Mouse (Mus musculus): ENCODE data around the gene AU040320. TPM values are rescaled to one million over a fixed set of nuclear protein-coding genes. Genes with fewer than 3 reads are reported as not detected.
A peak's percentile ranks its signal among the peaks of the same experiment; 100 is the strongest.

The AU040320 gene
- polyA plus RNA-seq, 1 experiment from 2014 or later, result 24.1 TPM

DNA sequence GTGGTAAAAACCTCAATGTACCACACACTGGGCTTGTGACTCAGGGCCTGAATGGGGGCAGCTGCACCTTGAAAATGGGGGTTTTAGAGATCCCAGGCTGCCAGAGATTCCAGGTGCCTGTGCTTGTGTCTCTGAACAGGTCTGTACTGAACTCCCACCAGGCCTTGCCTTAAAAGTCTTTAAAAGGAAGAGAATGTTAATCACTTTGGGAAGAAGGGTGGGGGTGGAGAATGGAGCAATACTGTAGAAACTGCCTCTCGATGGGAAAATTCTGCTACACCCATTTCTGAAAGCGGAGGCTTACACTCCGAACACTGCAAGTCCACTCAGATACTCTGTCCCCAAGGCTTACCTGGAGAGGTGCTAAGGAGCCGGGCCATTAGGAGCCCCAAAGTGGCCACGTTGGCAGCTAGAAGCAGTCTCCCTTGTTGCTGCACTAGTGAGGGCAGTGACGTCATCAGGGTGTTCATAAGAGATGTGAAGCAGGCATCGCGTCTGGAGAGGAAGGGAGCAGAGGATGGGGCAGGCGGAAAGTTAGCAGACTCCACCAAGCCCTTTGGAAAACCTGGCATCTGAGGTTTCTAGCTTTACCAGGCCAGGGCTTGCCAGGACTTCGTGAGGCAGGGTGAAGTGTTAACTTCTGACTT is 7.0 kb upstream of the AU040320 start:
- no peak overlapping the region for H3K4me2 ChIP-seq (ENCODE audit: low read depth, low read length)
- H3K9ac ChIP-seq (ENCODE audit: low read length), result no peak overlapping the region
- no peak overlapping the region for H3K4me3 ChIP-seq (replicated peaks; ENCODE audit: low read length)
- WGBS, result 80% methylated on average over 10 of the region's 10 CpGs
- no peaks in the 10 kb centered on the region for H3K27me3 ChIP-seq (ENCODE audit: control insufficient read depth, insufficient read depth, low read length)
- H3K9me3 ChIP-seq (replicated peaks; ENCODE audit: control insufficient read depth, low read length), result no peaks in the 10 kb centered on the region
- H3K4me1 ChIP-seq (ENCODE audit: control insufficient read depth, insufficient read depth, low read length), result peaks cover 5% of the 10 kb centered on the region; the same call in 1 of the 2 replicates
- H3K27ac ChIP-seq (ENCODE audit: low read length), result no peak overlapping the region
- ATAC-seq (ENCODE audit: insufficient read depth, low FRiP score), result no peak
- peaks cover 7% of the 10 kb centered on the region; the same call in 1 of the 2 replicates for H3K36me3 ChIP-seq (ENCODE audit: control insufficient read depth, insufficient read depth, low read length)

- H3K36me3 ChIP-seq (ENCODE audit: control insufficient read depth, insufficient read depth, low read length), result peaks cover 7% of the 10 kb centered on the region; the same call in 1 of the 2 replicates
- H3K4me1 ChIP-seq (ENCODE audit: control insufficient read depth, insufficient read depth, low read length), result peaks cover 18% of the 10 kb centered on the region
- no peaks in the 10 kb centered on the region for H3K27me3 ChIP-seq (ENCODE audit: control insufficient read depth, insufficient read depth, low read length)
These were observed 5.0 kb upstream of the AU040320 start for GRCm38 (mm10) chr4:126748381-126748780.

DNA sequence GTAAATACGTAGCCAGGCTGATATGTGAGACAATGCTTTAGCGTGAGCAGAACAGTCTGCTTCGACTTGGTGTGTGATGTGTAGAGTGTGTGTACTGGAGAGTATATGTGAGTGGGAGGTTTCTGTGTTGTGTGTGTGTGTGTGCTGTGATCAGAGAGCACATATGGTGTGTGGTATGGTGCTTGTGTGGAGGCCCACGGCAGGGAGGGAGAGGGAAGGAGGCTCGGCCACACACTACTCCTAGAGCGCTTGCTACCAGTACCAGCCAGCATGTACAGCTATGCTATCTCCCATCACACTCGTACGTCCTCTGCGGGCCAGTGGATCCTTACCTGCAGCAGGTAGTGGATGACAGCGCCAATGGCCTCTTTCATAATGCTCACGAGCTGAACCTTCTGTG is 3.8 kb upstream of the AU040320 start:
- no peak overlapping the region for H3K4me3 ChIP-seq (replicated peaks; ENCODE audit: low read length)
- peak overlapping the region; percentile 26; the same call in 1 of the 2 replicates for H3K9ac ChIP-seq (ENCODE audit: low read length)
- no peak overlapping the region for H3K4me2 ChIP-seq (ENCODE audit: low read depth, low read length)
- H3K27me3 ChIP-seq (ENCODE audit: control insufficient read depth, insufficient read depth, low read length), result no peaks in the 10 kb centered on the region
- no peak overlapping the region for H3K27ac ChIP-seq (ENCODE audit: low read length)
- ATAC-seq (ENCODE audit: insufficient read depth, low FRiP score), result no peak
- WGBS, result 85% methylated on average over 11 of the region's 11 CpGs
- no peaks in the 10 kb centered on the region for H3K9me3 ChIP-seq (replicated peaks; ENCODE audit: control insufficient read depth, low read length)
- peaks cover 21% of the 10 kb centered on the region for H3K4me1 ChIP-seq (ENCODE audit: control insufficient read depth, insufficient read depth, low read length)
- peaks cover 7% of the 10 kb centered on the region; the same call in 1 of the 2 replicates for H3K36me3 ChIP-seq (ENCODE audit: control insufficient read depth, insufficient read depth, low read length)

More at GRCm38 (mm10) chr4:126748381-126748780, 5.0 kb upstream of the AU040320 start:
- no peak for ATAC-seq (ENCODE audit: insufficient read depth, low FRiP score)
- Histone ChIP-seq H3K4me3 (replicated peaks; ENCODE audit: low read length) (no peak overlapping the region), H3K9ac (ENCODE audit: low read length) (no peak overlapping the region), H3K9me3 (replicated peaks; ENCODE audit: control insufficient read depth, low read length) (no peaks in the 10 kb centered on the region), H3K27ac (ENCODE audit: low read length) (no peak overlapping the region), H3K4me2 (ENCODE audit: low read depth, low read length) (no peak overlapping the region)
- 94% methylated on average over 8 of the region's 8 CpGs for WGBS

DNA sequence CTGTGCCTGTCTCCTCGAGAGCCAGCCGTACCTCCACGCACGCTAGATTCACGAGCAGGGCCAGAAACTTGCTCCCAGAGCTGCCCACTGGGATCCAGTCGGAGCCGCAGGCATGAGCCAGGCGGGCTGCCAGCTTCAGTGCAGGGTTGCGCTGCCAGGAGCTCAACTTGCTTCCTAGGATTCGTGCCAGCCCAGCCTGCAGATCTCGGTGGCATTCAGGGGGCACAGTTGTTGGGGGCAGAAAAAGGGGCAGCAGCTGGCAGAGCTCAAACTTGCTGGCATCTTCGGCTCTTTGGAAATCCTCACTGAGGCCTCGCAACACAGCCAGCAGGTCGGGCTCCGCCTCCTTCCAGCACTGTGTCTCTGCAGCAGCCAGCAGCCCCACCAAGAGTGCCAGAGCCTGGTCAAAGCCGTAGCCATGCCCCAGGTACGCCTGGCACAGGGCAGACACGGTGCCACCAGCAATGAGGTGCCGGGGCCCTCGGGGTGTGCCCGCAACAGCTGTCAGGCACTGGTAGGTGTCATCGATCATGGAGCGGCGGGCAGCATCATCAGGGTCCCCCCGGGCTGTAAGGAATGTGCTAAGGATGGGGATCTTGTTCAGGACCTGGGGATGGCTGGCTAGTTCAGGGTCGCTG is 3.2 kb upstream of the AU040320 start:
- Histone ChIP-seq H3K4me3 (replicated peaks; ENCODE audit: low read length) (no peak overlapping the region), H3K4me1 (ENCODE audit: control insufficient read depth, insufficient read depth, low read length) (peaks cover 24% of the 10 kb centered on the region), H3K4me2 (ENCODE audit: low read depth, low read length) (no peak overlapping the region), H3K9ac (ENCODE audit: low read length) (no peak overlapping the region; the same call in 1 of the 2 replicates), H3K27ac (ENCODE audit: low read length) (no peak overlapping the region), H3K27me3 (ENCODE audit: control insufficient read depth, insufficient read depth, low read length) (no peaks in the 10 kb centered on the region), H3K9me3 (replicated peaks; ENCODE audit: control insufficient read depth, low read length) (no peaks in the 10 kb centered on the region), H3K36me3 (ENCODE audit: control insufficient read depth, insufficient read depth, low read length) (peaks cover 7% of the 10 kb centered on the region; the same call in 1 of the 2 replicates)
- 78% methylated on average over 26 of the region's 26 CpGs for WGBS
- no peak for ATAC-seq (ENCODE audit: insufficient read depth, low FRiP score)

DNA sequence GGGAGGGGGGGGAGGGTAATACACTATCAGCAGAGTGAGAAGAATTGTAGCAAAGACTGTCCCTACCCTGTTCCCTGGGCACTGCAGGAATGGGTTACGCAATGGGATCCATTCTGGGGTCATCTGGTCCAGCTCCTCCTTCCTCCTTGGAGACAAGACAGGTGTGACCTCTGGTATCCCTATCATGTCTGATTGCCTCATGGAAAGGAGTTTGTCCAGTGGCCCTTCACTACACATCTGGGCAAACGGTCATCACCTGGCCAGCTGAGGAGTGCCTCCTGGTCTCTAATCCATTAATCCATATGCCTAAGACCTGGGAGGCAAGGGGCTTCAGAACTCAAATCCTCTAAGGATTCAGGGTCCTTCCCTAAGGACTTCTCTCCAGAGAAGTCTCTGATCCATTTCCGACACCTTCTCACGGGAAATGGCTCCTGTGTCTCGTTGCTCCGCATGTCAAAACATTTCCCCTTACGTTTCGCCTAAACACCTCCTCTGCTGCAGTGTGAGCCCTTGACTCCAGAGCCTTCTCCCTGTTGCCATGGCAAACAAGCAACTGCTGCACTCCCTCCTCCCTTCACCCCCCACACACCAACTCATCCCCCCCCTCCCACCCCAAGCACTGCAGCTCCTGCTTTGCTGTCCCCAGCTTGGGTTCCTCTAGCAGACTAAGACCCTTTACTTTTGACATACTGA is 2.3 kb upstream of the AU040320 start:
- Histone ChIP-seq H3K9me3 (replicated peaks; ENCODE audit: control insufficient read depth, low read length) (no peaks in the 10 kb centered on the region), H3K9ac (ENCODE audit: low read length) (no peak overlapping the region), H3K27ac (ENCODE audit: low read length) (no peak overlapping the region), H3K27me3 (ENCODE audit: control insufficient read depth, insufficient read depth, low read length) (no peaks in the 10 kb centered on the region), H3K36me3 (ENCODE audit: control insufficient read depth, insufficient read depth, low read length) (peaks cover 7% of the 10 kb centered on the region; the same call in 1 of the 2 replicates), H3K4me1 (ENCODE audit: control insufficient read depth, insufficient read depth, low read length) (peaks cover 24% of the 10 kb centered on the region), H3K4me3 (replicated peaks; ENCODE audit: low read length) (no peak overlapping the region), H3K4me2 (ENCODE audit: low read depth, low read length) (no peak overlapping the region)
- 74% methylated on average over 8 of the region's 8 CpGs for WGBS
- ATAC-seq (ENCODE audit: insufficient read depth, low FRiP score), result no peak

- ATAC-seq (ENCODE audit: insufficient read depth, low FRiP score), result no peak
These were observed 1.8 kb upstream of the AU040320 start for GRCm38 (mm10) chr4:126751556-126752023.

GRCm38 (mm10) chr4:126752024-126752607 is 1.2 kb upstream of the AU040320 start:
- peak overlapping the region; percentile 93 for H3K9ac ChIP-seq (ENCODE audit: low read length)
- ATAC-seq (ENCODE audit: insufficient read depth, low FRiP score), result no peak
- H3K9me3 ChIP-seq (replicated peaks; ENCODE audit: control insufficient read depth, low read length), result no peaks in the 10 kb centered on the region
- peaks cover 24% of the 10 kb centered on the region for H3K4me1 ChIP-seq (ENCODE audit: control insufficient read depth, insufficient read depth, low read length)
- WGBS, result 8% methylated on average over 13 of the region's 13 CpGs
- peak overlapping the region; percentile 97 for H3K4me3 ChIP-seq (replicated peaks; ENCODE audit: low read length)
- H3K4me2 ChIP-seq (ENCODE audit: low read depth, low read length), result peak overlapping the region; percentile 100
- H3K27me3 ChIP-seq (ENCODE audit: control insufficient read depth, insufficient read depth, low read length), result no peaks in the 10 kb centered on the region
- H3K36me3 ChIP-seq (ENCODE audit: control insufficient read depth, insufficient read depth, low read length), result peaks cover 11% of the 10 kb centered on the region; the same call in 1 of the 2 replicates
- H3K27ac ChIP-seq (ENCODE audit: low read length), result no peak overlapping the region

More at GRCm38 (mm10) chr4:126751556-126752023, 1.8 kb upstream of the AU040320 start:
- Histone ChIP-seq H3K27me3 (ENCODE audit: control insufficient read depth, insufficient read depth, low read length) (no peaks in the 10 kb centered on the region), H3K4me1 (ENCODE audit: control insufficient read depth, insufficient read depth, low read length) (peaks cover 24% of the 10 kb centered on the region), H3K36me3 (ENCODE audit: control insufficient read depth, insufficient read depth, low read length) (peaks cover 7% of the 10 kb centered on the region; the same call in 1 of the 2 replicates), H3K4me3 (replicated peaks; ENCODE audit: low read length) (peak overlapping the region; percentile 97; the same call in 1 of the 2 replicates), H3K9me3 (replicated peaks; ENCODE audit: control insufficient read depth, low read length) (no peaks in the 10 kb centered on the region), H3K27ac (ENCODE audit: low read length) (no peak overlapping the region), H3K4me2 (ENCODE audit: low read depth, low read length) (peak overlapping the region; percentile 100), H3K9ac (ENCODE audit: low read length) (0 out of 2 replicates have a peak overlapping the region, but pooled peaks have one; percentile 16)
- 66% methylated on average over 10 of the region's 10 CpGs for WGBS

DNA sequence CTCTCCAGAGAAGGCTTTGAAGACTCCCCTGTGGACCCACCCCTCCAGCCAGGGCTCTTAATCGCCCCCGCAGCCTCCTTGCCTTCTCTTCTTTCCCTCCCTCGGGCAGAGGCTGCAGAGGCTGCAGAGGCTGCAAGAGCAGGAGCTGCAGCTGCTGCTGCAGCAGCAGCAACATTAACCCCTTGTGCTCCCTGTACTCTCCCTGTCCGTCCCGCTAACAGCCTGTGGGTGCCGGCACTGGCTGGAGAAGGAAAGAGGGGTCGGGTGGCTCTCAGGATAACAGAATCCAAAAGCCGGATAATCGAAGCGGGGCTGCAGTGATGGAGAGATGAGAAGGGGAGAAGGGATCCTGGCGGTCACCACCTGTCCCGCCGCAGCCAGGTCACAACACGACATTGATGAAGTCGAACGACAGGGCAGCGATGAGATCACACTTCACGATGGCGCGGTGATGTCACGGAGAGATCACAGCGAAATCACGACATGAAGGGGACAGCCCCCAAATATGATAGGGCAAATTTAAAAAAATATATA is 669 bp upstream of the AU040320 start:
- Histone ChIP-seq H3K9ac (ENCODE audit: low read length) (peak overlapping the region; percentile 93), H3K4me2 (ENCODE audit: low read depth, low read length) (peak overlapping the region; percentile 100), H3K4me1 (ENCODE audit: control insufficient read depth, insufficient read depth, low read length) (peaks cover 24% of the 10 kb centered on the region), H3K36me3 (ENCODE audit: control insufficient read depth, insufficient read depth, low read length) (peaks cover 11% of the 10 kb centered on the region; the same call in 1 of the 2 replicates), H3K27me3 (ENCODE audit: control insufficient read depth, insufficient read depth, low read length) (no peaks in the 10 kb centered on the region), H3K4me3 (replicated peaks; ENCODE audit: low read length) (peak overlapping the region; percentile 97), H3K9me3 (replicated peaks; ENCODE audit: control insufficient read depth, low read length) (no peaks in the 10 kb centered on the region), H3K27ac (ENCODE audit: low read length) (peak overlapping the region; percentile 74)
- whole genome bisulfite sequencing, result under 1% methylated on average over 23 of the region's 23 CpGs
- no peak for ATAC-seq (ENCODE audit: insufficient read depth, low FRiP score)
